Mouse (Mus musculus) cerebellum, adult 8-10 months (tissue): Measurements from ENCODE around the gene Cacna1g.

ENCODE experiments used
- DNase-seq: peaks from one replicate; pipeline ENCODE4 v3.0.0; 2022

Gene Cacna1g

DNA sequence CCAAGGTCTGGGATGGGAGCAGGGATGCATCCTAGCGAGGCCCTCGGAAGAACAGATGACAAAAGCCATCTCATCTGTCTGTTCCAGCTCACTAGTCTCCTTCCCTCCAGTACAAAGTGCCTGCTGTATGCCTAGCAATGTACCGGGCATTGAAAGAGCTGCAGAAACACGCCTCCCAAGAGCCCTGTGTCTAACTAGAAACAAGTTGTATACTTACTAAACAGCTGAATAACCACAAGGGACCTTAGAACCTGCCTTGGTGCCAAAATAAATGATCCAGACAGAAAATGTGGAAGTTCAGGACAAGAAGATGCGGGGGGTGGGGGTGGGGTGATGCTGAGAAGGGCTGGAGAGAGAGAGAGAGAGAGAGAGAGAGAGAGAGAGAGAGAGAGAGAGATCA is 29.2 kb downstream of the Cacna1g start:
- no peak for DNase-seq

DNA sequence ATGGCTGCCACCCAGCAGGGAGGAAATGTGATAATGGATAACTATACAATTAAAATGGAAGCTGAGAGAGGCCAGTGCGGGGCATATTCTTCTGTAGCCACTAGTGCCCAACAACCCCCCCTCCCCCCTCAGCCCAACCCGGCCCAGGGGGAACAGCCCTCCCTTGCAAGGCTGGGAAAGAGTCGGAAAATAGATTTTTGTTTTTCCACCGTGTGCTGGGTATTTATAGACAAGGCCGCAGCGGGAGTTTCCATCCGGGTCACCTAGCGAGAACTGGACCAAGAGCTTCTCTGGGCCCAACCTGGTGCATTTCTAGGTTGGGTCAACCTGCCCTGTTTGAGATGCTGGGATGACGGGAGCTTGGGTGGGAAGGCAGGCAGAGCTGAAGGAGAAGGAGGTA is 32.2 kb downstream of the Cacna1g start:
- DNase-seq = no peak

DNA sequence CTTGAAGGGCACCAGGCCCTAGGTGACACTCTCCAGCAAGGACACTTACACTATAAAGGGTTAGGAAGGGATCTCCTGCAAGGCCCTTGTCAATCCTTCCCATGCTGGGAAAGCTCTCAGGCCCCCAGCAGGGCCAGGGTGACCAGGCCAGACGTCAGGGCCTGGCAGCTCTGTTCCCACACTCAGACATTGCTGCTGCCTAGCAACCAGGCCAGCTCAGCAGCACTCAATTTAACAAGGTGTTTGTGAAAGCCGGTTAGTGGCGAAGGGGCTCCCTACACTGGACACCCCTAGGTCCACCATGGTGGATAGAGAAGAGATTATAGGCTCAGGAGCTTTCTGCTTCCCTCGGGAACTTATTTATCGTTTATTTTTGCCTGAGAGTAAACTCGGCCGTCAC is 32.9 kb downstream of the Cacna1g start:
- DNase-seq = no peak

DNA sequence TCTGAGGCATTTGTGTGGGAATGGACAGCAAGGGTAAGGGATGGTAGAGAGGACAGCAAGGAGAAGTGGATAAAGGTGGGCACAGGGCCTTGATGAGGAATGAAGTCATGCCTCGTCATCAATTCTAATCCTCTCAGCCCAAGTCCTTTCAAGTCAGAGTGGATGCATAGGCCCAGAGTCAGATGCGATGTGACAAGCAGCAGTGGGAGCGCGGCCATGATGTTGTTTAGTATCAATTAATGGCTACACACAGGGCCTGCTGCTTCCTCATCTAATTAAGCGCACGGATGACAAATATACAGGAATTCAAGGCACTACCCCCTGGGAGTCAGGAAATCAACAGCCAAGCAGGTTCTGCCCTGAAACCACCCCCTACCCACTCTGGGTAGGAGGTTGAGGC is 33.6 kb downstream of the Cacna1g start:
- no peak for DNase-seq

DNA sequence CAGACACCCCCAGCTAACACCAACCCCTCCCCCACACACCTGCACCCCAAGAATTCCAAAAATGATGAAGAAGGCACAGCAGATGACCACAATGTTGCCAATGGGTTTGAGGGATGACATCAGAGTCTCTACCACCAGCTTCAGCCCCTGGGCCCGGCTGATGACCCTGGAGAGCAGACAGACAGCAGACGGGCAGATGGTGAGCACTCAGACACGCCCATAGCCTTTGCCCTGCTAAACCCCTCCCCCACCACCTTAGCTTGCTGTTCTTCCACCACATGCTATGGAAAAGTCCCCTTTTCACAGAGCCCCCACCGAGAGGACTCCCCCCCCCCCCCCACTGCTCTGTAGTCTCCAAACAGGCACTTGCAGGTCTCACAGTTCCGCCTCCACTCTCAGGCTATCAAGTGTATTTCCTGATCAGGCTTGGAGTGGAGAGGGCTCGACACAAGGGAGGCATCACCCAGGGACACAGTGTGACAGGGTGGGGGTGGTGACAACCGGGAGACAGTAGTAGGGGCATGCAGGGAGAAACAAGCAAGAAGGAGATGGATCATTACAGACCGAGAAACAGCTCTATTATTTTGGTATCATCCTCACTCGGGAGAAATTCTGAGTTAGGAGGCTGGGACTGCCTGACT is 44.9 kb downstream of the Cacna1g start:
- no peak for DNase-seq

DNA sequence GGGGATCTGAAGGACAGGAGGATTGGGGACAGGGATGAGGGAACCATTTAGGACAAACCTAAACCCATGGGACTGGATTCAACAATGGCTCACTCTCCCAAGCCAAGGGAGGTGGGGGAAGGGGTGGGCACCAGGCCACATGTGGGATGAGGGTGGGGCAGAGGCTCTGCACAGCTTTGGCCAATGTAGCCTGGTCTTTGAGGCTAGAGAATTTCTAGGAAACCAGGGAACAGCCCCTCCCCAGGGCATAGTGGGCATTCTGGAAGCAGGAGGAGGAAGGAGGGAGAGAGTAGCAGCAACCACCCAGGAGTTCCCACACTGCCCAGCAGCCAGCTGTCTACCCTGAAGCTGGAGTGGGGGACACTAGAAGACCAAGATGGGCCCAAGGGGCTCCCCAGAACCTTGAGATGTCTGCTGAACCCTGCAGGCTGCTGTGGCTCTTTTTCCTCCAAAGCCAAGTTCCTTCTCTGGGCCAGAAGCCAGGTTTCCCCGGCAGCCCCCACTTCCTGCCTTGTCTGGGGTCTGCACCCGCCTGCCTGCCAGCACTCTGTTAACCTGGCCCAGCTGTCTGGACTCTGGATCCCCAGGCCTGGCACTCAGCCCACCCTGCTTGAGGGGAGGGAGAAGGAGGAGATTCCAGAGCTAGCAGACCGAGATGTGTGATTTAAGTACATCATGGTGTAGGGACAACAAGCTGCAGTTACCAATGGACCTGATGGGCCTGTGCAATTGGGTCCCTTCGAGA is 45.7 kb downstream of the Cacna1g start:
- no peak for DNase-seq

DNA sequence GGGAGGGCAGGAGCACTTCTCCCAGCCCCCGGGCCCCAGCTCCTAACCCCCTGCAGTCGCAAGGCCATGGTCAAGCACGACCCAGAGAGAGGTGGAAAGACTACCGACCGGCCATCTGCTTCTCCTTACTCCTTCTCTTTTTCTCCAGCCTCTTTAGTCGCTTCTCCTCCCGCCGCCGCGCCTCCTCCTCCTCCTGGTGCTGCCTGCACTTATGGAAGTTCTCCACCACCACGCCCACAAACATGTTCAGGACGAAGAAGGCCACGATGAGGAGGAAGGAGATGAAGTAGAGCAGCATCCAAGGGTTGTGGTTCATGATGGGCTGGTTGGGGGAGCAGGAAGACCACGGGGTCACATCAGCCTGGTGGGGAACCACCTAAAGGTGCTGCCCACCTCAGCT is 48.3 kb downstream of the Cacna1g start:
- DNase-seq = no peak

DNA sequence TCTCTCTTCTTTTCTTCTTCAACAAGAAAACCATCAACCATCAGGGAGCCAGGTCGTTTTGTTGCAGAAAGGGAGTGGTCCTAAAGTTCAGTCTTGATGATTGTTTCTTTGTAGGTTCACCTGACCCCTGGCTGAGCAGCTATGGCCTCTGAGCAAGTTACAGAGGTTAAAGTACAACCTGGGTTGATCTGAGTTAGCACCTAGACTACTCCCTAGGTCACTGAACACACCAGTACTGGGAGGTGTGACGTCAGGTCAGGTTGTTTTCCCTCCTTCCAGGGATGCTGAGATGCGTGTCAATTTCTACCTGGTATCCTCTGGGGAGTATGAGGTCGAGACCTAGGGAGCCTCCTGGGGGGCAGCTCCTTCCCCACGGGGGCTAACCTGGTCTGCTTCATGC is 48.8 kb downstream of the Cacna1g start:
- no peak for DNase-seq

DNA sequence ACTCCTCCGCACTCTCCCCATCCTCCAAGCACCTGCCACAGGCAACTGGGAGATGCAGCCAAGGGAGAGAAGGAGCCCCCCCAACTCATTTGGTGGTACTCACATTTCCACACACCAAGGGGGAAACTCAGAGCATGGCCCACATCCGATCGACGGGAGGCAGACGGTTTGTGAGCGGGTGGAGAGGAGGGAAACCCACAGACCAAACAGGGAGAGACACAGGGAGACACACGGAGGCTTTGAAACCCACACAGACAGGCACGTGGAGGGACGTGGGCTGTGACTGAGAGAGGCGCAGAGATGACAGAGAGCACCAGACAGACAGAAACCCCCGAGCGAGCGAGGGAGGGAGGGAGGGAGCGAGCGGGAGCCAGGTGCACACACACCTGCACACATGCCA is 49.6 kb downstream of the Cacna1g start:
- DNase-seq = no peak

DNA sequence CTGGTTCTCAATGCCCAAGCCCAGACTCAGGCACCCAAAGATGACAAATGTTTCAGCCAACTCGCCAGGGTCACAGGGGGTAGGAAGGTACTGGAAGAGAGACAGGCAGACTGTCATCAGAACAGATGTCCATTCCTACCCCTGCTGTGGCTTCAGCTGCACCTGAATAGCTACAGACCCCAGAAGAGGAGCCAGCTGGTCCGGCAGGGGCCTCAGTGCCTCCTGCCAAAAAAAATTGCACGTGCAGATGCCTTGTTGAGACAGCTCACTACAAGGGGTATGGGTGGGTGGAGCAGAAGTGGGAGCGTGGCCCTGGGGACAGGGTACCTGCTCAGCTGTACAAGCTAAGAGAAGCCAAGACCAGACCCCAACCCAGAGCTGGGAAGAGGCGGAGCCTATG is 50.1 kb downstream of the Cacna1g start:
- peak; percentile 50 for DNase-seq

DNA sequence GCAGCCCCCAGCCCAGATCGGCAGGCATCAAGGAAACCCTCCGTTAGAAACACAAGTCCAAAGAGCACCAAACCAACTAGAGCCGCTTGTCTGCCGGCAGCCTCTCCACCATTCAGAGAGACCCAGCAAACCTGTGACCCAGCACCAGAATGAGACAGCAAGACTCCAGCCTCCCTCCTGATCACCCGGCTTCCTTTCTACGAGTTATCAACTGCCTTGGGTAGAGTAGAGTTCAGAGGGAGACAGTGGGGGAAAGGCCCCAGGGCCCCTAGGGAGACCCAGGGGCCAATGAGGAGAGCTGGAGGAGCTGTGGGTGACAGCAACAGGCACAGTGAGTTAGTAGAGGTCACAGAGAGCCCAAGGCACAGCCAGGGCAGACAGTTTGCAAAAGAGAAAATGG is 53.0 kb downstream of the Cacna1g start:
- DNase-seq = no peak

DNA sequence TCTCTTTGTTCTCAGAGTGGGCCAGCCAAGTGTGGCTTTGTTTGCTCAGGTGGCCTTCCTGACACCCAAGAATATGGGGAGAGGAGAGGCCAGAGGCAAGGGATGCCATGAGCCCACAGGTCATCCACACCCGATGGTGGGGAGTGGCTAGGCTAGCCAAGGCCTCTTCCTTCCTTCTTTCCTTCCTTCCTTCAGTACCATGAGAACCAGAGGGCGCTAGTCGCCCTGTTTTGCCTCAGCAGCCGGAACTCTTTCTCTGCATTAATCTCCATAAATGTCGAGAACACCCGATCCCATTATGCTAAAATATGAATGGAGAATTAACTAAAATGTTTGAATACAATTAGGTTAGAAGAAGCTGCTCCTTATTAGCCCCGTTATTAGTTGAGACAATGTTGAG is 53.7 kb downstream of the Cacna1g start:
- peak; percentile 43 for DNase-seq

DNA sequence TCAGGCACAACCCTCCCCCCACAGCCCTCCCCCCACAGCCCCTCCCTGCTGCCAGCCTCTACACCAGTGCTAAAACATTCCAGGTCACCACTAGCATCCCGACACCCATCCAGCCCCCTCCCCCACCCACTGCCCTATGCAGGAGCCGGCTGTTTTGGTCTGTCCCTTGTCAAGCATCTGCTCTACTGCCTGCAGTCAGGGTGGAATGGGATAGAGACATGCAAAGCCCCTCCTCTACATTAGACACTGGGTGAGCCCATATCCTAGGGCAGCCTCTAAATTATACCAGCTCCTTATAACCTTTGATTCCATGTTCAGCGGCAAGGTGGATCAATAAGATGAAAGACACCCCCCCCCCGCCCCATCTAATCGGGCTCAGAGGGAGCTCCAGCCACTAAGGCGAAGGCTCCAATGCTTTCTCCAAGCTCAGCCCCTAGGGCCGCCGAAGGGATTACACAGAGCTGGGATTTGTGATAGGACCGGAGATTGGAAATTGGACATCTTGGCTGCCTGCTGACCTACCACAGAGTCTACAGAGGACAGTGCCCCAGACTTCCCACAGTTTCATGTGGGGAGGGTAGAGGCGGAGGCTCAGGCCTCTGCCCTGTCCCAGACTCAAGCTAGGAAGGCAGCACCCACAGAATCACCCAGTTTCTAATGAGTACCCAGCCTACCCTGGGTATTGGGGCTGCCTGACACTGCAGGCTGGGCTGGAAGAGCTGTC is 54.8 kb downstream of the Cacna1g start:
- peak; percentile 45 for DNase-seq

DNA sequence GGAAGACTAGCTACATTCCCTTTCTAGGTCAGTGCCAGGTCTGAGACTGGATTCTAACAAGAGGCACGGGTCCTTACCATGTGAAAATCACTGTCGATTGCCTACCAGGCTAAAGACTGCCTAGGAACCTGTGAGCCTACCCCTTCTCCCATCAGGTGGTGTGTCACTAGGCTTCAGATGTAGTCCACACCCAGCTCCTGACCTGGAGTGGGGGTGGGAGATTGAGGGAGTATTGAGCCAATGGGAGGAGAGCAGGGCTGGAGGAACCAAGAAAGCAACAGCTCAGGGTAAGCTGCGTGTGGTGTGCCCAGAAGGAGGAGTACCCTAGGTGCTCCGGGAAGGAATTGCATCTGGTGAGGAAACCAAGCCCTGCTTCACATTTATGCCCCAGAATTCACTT is 60.0 kb downstream of the Cacna1g start:
- DNase-seq = no peak

DNA sequence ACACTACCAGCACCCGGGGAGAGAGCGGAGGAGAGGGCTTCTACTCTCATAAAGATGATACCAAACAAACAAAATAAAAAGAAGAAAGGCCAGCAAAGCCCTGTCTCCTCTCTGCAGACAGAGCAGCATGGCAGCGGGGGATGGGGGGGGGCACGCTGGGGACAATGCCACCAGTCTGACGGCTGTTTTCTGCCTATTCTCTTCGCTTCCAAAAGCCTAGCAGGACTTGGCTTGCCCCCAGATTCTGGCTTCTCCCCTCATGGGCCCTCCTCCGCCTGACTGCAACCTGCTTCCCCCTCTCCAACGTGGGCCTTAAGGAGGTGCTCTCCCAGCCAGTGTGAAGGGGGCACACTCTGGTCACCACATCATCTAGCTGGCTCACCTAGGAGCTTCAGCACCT is 60.5 kb downstream of the Cacna1g start:
- DNase-seq = peak; percentile 60

DNA sequence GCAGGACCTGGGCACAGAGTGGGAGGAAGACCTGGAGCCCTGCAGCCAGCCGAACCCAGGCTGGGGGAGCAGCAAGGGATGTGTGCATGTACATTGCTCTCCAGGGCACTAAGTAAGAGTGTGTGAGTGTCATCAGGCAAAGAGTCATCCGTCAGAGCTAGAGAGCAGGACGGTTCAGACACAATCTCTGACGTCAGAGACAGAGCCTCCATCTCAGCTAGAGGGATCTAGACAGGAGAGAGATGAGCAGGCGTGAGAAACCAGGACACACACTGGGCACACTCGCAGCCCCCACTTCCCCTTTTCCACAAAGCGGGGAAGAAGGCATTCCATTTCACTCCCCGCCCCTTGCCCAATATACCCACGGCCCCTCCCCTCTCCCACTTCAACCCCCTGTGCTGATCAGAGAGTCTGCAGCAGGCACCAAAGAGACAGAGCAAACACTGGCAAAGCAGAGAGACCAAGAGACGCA is 61.0 kb downstream of the Cacna1g start:
- no peak for DNase-seq

DNA sequence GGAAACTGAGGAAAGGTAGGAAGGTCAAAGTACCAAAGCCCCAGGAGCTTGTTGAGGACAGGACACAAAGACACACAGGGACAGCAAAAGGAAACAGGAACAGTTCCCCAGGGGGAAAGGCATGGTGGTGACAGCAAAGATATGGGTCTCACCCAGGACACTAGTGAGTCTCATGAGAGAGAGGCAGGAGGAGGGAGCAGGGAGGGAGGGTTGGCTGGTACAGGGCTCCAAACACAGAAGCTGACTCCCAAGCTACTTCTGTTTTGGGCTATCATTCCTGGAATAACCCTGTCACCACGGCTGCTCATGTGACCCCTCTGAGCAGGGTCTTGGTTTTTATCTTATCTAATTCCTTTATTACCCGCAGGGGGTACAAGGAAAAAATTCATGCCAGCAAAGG is 61.4 kb downstream of the Cacna1g start:
- no peak for DNase-seq

DNA sequence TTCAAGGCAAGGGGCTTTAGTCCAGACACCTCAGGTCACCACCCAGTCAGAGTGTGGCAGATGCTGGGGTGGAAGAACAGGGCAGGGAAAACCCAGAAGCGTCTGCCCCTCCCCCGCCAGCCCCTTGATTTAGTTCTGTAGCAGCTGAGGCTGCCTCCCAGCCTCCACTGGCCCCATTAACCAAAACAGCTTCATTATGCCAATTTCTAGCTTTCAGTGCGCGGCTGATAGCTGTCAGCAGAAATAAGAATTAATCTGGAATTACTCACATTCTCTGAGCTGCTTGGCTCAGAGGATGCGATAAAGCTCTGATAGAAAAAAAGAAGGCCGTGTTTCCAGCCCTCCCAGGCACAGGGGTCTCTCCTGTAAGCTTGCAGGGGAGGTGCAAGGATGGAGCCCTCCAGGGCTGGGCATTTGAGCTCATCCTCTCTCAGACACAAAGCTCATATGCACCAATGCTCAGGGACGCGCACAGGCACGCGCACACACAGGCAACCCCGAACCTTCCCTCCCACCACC is 66.1 kb downstream of the Cacna1g start:
- no peak for DNase-seq

DNA sequence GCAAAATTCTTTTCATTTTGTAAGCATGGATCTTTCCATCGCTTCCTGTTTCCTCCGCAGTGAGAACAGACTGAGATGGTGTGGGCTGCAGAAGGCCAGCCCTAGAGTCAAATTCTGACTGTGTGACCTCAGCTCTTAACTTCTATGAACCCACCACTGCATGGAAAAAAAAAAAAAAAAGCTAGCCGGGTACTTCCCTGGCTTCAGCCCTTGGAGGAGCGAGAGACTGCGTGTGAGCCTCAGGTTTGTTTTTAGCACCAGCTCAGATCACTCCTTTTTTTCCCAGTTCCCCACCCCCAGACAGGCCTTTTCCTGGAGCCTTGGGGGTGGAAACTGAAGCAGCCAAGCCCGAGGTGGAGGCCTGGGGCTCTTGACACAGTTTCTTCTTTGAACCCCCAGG is 68.7 kb downstream of the Cacna1g start:
- DNase-seq = no peak

DNA sequence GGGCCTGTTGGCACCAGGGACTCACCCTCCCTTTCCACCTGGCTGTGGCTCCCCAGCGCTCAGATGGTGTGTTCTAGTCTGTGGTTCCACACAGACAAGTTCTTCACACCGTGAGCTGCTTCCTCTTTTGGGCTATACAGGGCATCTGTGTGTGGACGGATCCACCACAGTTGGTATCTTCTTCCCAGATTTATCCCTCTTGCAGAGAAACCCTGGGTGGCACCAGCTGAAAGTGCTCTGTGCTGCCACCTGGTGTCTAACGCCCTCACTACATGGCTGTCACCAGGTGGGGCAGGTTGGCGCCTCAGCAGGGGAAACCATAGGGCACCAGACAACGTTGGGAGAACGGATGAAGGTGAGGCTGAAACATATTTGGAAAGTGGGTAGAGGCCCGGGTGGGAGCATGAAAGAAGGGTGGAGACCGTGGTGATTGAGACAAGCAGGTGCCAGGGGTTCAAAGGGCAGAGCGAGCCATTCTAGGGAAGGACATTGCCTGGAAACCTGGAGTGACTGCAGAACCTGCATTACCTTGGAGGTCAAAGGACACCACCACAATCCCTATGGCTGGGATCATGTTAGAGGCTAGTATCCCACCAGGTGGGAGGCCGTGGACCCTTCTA is 69.2 kb downstream of the Cacna1g start:
- DNase-seq = peak; percentile 95

DNA sequence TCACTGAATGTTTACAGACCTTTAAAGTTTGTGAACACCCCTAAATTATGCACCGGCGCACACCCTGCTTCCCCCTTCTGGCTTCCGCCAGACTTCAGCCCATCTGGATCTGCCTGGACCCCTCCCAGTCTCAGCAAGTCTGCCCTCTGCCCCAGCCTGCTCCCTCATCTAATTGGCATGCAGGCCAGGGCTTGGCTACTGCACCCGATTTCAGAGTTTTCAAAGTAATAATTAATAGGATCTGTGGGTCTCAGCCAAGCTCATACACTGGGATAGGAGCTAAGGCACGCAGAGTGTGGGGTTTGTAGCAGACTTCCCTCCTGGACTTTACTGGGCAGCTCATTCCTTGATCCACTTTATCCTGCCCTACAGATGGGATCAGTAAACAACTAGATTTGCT is 69.8 kb downstream of the Cacna1g start:
- no peak for DNase-seq

DNA sequence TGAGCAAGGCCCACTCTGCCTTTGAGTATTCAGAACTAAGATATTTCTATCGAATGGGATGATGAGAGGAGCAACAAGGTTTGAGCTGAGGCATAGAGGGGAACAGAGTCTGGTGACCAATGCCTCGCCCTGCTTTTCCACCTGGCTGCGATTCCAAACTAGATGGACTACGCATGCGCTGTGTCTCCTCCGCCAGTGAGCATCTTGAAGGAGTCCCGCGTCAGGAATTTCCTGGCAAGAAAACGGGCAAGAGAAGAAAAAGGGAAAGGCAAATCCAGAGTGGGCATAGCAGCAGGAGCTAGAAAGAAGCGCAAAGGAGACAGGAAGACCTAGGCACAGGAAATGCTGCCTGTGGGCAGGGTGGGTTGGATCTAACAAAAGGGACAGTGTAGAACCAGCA is 70.2 kb downstream of the Cacna1g start:
- DNase-seq = no peak

DNA sequence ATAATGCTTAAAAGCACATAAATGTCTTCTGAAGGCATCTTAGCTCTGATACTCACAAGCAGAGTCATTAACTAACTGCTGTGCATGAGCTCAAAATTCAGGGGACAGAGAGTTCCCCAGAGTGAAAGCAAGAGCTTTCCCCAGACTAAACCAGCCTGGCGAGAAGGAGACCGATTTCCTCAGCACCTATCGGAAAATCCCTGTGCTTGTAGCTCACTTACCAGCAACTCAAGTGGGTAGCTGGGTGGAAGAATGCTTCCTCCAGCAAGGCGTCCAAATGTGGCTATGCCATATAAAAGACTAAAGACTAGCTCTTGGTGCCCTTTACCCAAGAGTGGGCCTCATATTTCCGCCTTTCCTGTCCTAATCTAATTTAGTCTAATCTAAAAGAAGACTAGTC is 71.3 kb downstream of the Cacna1g start:
- no peak for DNase-seq
